Mouse (Mus musculus): ENCODE measurements at regions not wholly inside any gene's neighbourhood (a gene's known extent, or its start where the extent isn't known, plus 50 kb on each side); places are given as distances from the start of the nearest gene placed in this dataset.
A peak's percentile ranks its signal among the peaks of the same experiment; 100 is the strongest.

DNA sequence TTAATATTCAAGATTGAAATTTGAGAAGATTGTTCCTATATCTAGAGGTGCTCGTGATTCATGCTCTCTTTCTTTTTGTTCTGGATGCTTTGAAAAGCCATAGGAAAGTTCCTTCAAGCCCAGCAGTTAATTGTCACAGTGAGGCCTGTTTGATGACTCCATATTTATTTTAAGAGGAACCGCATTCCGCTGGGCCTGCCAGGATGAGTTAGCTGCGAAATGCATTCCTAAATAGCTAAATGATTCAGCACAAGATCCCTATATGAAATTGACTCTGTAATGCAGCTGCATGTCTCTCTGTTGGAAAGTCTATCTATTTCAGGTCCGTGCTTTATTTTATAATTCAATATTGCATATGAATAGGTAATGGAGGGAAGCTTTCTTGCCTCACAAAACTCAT is 511.9 kb upstream of the Adgra3 start:
- DNase-seq, result no peak

DNA sequence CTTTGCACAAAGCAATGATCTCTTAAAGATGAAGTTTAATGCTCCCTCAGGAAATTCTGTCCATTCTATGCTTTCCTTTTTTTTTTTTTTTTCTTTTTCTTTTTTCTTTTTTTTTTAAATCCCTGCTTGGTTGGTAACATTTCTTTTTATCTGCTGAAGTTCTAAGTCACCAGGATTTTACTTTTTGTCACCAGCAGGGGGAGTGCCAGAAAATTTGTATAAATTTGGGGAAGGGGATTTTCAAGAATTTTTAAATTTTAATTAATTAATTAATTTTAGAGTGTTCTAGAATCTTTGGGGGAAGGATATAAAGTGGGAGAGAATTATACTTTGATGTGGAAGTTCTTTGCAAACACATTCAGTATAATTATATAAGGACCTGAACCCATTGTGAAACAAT is 492.3 kb upstream of the Adgra3 start:
- DNase-seq, result no peak

DNA sequence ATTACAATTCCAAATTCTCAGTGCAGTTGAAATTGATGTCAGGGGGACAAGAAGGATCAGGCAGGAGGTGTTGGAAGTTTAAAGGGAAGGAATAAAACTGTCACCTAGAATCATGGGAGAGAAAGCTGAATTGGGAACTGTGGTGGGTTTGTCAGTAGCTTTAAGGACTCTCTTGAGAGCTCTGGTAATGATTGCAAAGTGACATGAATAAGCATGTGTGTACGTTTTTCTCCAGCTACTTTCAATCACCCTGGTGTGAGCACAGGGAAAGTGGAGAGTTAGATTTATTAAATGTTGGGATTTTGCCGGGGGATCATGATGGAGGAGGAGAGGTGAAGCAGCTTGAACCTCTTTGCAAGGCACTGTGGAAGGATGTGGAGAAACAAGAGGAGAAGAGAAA is 453.7 kb upstream of the Adgra3 start:
- no peak for DNase-seq

DNA sequence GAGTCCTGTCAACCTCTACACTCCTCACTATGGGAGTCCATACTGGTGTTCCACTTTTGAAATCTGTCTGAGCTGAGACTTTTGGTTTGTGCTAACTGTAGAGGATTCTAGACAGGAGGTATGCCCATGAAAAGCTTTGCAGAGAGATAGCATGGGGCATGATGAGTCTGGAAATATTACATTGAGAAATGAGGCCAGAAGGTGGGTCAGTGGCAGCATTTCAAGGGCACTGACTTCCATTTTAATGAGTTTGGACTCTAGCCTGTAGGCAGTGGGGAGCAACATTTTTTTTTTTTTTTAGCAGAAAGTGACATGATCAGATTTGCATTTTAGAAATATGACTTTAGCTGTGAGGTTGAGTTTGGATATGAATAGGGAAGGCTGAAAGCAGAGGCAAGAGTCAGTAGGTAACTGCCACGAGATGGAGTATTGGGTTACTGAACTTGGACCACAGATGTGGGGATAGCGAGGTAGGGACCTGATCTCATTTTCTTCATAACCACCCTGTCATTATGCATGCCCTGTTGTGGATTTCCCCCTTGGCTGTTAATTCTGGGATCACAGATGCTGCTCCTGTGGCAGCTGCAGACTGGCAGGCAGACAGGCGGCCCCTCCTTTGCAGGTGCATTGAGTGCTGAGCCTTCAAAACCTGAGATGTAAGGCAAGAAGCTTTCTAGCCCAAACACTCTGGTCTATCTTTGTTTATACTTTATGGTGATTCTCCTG is 451.1 kb upstream of the Adgra3 start:
- no peak for DNase-seq

DNA sequence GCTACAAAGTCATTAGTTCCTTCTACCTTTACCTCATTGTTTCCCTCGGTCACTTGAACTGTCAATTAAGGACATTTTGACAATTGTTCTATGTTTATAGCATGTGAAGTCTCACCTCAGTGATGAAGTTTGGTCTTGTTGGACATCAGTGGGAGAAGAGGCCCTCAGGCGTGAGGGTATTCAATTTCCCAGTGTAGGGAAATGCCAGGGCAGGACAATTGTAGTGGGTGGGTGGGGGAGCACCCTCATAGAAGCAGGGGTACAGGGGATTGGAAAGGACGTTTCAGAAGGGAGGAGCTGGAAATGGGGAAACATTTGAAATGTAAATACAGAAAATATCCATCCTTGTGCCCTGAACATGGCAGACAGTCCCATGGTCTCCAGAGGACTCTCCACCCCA is 431.4 kb upstream of the Adgra3 start:
- no peak for DNase-seq

DNA sequence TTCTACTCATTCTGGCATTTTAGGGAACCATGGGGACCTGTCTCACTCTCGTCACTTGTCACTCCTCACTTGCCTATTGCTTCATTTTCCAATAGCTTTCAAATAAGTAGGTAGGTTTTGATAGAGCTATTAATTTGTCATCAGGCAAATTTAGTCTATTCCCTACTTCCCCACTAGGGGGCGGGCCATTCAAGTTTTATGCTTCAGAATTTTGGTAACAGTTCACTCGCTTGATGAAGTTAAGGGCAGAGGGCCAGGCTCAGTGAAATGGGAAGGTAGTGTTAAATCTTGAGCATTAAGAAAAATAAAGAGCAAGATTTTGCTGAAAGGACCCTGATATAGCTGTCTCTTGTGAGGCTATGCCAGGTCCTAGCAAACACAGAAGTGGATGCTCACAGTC is 418.2 kb upstream of the Adgra3 start:
- DNase-seq, result peak; percentile 6

DNA sequence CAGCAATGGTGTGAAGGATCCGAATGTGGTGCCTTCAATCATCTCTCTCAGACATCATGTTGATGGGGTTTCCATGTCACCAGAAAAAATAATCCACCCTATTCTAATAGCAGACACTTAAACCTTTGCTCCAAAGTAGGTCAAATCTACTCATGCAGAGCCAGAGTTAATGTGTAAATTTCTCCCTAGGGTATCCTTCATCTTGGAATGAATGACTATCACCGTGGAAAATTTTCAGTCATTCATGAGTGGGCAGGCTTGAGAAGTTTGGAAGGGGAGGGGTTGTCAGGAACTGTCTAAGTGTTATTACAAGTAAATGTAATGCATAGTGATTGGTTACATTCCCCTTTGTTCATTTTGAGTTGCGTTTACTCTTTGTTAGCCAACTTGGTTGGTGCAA is 402.7 kb upstream of the Adgra3 start:
- DNase-seq, result no peak

DNA sequence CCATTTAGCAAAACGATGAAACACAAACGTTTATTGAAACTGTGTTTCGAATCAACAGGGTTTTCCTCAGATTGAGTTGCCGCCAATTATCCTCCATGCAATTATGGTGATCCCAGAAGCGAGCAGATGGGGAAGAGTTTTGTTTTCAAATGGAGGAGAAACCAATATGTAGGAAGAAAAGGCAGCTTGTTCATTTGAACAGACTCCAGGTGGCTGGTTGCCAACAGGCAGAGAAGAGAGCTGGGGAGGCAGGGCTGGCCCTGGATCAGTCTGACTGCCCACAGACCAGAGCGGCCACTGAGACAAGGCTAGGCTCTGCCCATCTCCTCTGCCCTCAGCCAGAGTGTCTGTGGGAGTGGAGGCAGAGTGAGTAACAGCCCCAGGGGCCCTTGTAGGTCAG is 398.8 kb upstream of the Adgra3 start:
- DNase-seq, result no peak

DNA sequence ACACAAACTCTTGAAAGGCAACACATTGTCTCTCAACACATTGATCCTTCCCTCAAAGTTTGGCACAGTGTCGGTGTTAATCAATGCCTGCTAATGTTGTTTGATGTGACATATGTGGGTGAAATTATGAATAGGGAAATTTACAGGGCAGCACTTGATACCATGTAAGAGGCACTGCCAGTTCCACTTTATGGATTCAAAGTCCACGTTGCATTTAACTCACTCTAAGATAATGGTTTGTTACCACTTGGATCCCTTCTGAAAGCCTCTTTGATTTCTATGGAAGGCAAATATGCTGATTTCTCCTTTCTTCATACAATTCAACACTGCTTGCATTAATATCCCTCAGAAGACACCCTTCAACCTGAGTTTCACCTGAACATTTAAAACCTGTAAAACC is 395.6 kb upstream of the Adgra3 start:
- no peak for DNase-seq

DNA sequence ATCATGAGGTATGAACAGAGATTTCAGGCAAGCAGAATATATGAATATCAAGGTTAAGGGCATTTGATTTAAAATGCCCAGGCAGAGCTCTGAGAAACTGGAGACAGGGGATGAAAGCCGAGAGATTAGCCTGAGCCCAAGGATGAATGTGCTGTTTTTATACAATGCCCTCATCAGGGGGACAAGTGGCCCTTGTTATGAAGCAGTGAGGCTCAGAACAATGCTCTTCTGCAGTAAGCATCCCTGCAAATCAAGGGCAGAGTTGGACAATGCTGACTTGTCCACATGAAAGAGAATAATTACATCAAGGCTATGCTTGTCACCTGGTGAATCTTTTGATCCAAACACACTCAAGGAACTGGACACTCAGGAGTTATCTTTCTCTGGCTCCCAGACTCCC is 348.1 kb upstream of the Adgra3 start:
- no peak for DNase-seq

DNA sequence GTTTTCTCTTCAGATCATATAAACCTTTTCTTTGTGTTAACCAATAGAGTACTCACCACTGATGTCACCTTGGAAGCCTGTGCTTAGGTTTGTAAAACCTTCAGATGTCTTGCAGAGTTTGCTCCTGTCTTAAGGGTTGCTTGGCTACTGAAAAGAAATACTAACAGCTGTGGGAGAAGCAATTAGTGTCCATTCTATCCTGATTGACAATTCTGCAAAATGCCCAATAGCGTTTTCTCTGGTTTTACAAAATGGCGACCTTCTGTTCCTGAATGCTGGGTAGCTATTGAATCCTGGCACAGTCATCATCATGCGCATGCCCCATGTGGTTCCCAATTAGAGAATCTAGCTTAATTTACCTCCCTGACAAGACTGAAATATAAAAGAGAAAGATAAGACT is 347.7 kb upstream of the Adgra3 start:
- DNase-seq, result no peak
